ENCODE assay signal across 11 mouse cellular contexts in the genomic region with DNA sequence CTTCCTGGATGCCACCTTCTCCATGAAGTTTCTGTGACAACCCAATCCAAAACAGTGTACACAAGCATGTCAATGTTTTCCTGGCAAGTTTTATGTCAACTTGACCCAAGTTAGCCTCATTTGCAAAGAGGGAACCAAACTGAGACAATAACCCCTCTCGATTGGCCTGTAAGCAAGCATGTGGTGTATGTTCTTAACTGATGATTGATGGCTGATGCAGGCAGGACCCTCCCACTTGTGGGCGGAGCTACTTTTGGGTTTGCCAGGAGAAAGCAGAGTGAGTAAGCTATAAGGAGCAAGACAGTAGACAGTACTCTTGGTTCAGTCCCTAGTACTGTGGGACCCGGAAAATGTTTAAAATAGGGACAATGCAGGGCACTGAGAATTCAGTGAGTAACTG. TPM values are rescaled to one million over a fixed set of nuclear protein-coding genes. Genes with fewer than 3 reads are reported as not detected.
DNase-seq lines count a peak whose midpoint lies in the region; ATAC-seq and TF ChIP-seq lines count a peak whose summit lies in the region.
"Had no signal": no experiment of that assay in that cellular context is flagged by ENCODE, and none has a peak within 500 bp of the region (broad histone marks: within the 10 kb centered on the region; RNA-seq: fewer than 3 reads in every experiment).

No protein-coding gene starts in this region.

- TF ChIP-seq CTCF in kidney, postnatal 0 days (IDR thresholded peaks at IDR 0.05; ENCODE audit: low read depth) = no peak
- TF ChIP-seq CTCF in liver, postnatal 0 days (IDR thresholded peaks at IDR 0.05; ENCODE audit: low read depth) = no peak

- peak; percentile 21 for DNase-seq in kidney, postnatal 0 days (ENCODE audit: low spot score)
- DNase-seq in kidney, adult 9 months = no peak
- peak; percentile 71 for DNase-seq in ES-CJ7 (ENCODE audit: low read depth, low spot score)
- peak; percentile 11 for DNase-seq in embryo, embryonic 11.5 days (ENCODE audit: low read depth, low spot score)
- DNase-seq in liver, postnatal 0 days = peak; percentile 84
- no peak for DNase-seq in right cerebral cortex, adult 2 months (ENCODE audit: low spot score in 2 of 2)
- no peak for DNase-seq in layer of hippocampus, adult 9-11 months

- 62% methylated on average over 3 of the region's 3 CpGs for WGBS in kidney, postnatal 0 days
- WGBS in liver, postnatal 0 days (ENCODE audit: insufficient replicate concordance) = 42% methylated on average over 3 of the region's 3 CpGs
- 65% methylated on average over 3 of the region's 3 CpGs for WGBS in forebrain, embryonic 12.5 days

- no peaks in the 10 kb centered on the region for H3K27me3 ChIP-seq in kidney, postnatal 0 days (ENCODE audit: insufficient read depth, low read length)
- H3K27me3 ChIP-seq in liver, postnatal 0 days (ENCODE audit: insufficient read depth, low read length) = no peaks in the 10 kb centered on the region
- no peaks in the 10 kb centered on the region for H3K27me3 ChIP-seq in forebrain, embryonic 12.5 days
- H3K27me3 ChIP-seq: neural tube, embryonic 12.5 days had no signal

- no peak overlapping the region for H3K4me3 ChIP-seq in kidney, postnatal 0 days (replicated peaks; ENCODE audit: low read depth, low read length)
- no peak overlapping the region for H3K4me3 ChIP-seq in liver, postnatal 0 days (ENCODE audit: low read depth, low read length)
- no peak overlapping the region for H3K4me3 ChIP-seq in forebrain, embryonic 12.5 days (replicated peaks)
- H3K4me3 ChIP-seq: neural tube, embryonic 12.5 days had no signal

- no peak for ATAC-seq in kidney, postnatal 0 days (replicated peaks; ENCODE audit: low FRiP score, low read depth)
- peak; percentile 94 for ATAC-seq in liver, postnatal 0 days
- ATAC-seq in forebrain, embryonic 12.5 days (ENCODE audit: low FRiP score) = no peak

- no peak overlapping the region for H3K9ac ChIP-seq in kidney, postnatal 0 days (ENCODE audit: low read depth, low read length)
- H3K9ac ChIP-seq in liver, postnatal 0 days (replicated peaks) = no peak overlapping the region
- no peak overlapping the region for H3K9ac ChIP-seq in forebrain, embryonic 12.5 days
- H3K9ac ChIP-seq: neural tube, embryonic 12.5 days had no signal

- no peak for TF ChIP-seq EP300 in liver, postnatal 0 days (IDR thresholded peaks at IDR 0.05; ENCODE audit: low read depth)

- no peaks in the 10 kb centered on the region for H3K36me3 ChIP-seq in kidney, postnatal 0 days (ENCODE audit: insufficient read depth, low read length)
- H3K36me3 ChIP-seq in liver, postnatal 0 days (replicated peaks; ENCODE audit: insufficient read depth, low read length) = no peaks in the 10 kb centered on the region
- no peaks in the 10 kb centered on the region for H3K36me3 ChIP-seq in forebrain, embryonic 12.5 days (replicated peaks)
- H3K36me3 ChIP-seq: neural tube, embryonic 12.5 days had no signal

- no peaks in the 10 kb centered on the region for H3K4me1 ChIP-seq in kidney, postnatal 0 days (replicated peaks; ENCODE audit: insufficient read depth, low read length)
- H3K4me1 ChIP-seq in liver, postnatal 0 days (ENCODE audit: insufficient read depth) = peaks cover 5% of the 10 kb centered on the region; the same call in 1 of the 2 replicates
- no peaks in the 10 kb centered on the region for H3K4me1 ChIP-seq in forebrain, embryonic 12.5 days
- H3K4me1 ChIP-seq: neural tube, embryonic 12.5 days had no signal

- no peak overlapping the region for H3K27ac ChIP-seq in kidney, postnatal 0 days
- H3K27ac ChIP-seq in liver, postnatal 0 days (ENCODE audit: low read depth) = peak overlapping the region; percentile 67
- no peak overlapping the region for H3K27ac ChIP-seq in forebrain, embryonic 12.5 days
- H3K27ac ChIP-seq: neural tube, embryonic 12.5 days had no signal

- H3K9me3 ChIP-seq in kidney, postnatal 0 days (replicated peaks; ENCODE audit: low read length) = no peaks in the 10 kb centered on the region
- no peaks in the 10 kb centered on the region for H3K9me3 ChIP-seq in liver, postnatal 0 days (ENCODE audit: low read length)
- H3K9me3 ChIP-seq in forebrain, embryonic 12.5 days = no peaks in the 10 kb centered on the region
- H3K9me3 ChIP-seq: neural tube, embryonic 12.5 days had no signal

- no peak overlapping the region for H3K4me2 ChIP-seq in kidney, postnatal 0 days (ENCODE audit: low read length)
- no peak overlapping the region for H3K4me2 ChIP-seq in liver, postnatal 0 days (ENCODE audit: low read depth, low read length)
- H3K4me2 ChIP-seq in forebrain, embryonic 12.5 days = no peak overlapping the region
- H3K4me2 ChIP-seq: neural tube, embryonic 12.5 days had no signal

RNA-seq across cellular contexts. Expression of gene Cela2a, which starts 3.0 kb away (rescaled TPM):
- polyA plus RNA-seq in kidney, postnatal 0 days (2015; fragmentation: Nextera tagmentation; extraction: Ambion mirVana) = 0.18 TPM in 1 of 2 replicates, not detected in the other
- polyA plus RNA-seq in liver, postnatal 0 days (2015; fragmentation: Nextera tagmentation; extraction: Ambion mirVana) = 0.61 and 28.3 TPM in 2 replicates
- polyA plus RNA-seq in forebrain, embryonic 12.5 days (2016; fragmentation: Nextera tagmentation; extraction: Ambion mirVana) = not detected in 2 replicates
- polyA plus RNA-seq: neural tube, embryonic 12.5 days had no signal

RNA-seq across cellular contexts. Expression of gene Ctrc, which starts 23.2 kb away (rescaled TPM):
- not detected in 2 replicates for polyA plus RNA-seq in kidney, postnatal 0 days (2015; fragmentation: Nextera tagmentation; extraction: Ambion mirVana)
- polyA plus RNA-seq in liver, postnatal 0 days (2015; fragmentation: Nextera tagmentation; extraction: Ambion mirVana) = not detected in 2 replicates
- not detected in 2 replicates for polyA plus RNA-seq in forebrain, embryonic 12.5 days (2016; fragmentation: Nextera tagmentation; extraction: Ambion mirVana)
- polyA plus RNA-seq: cortical plate, adult 2 months; heart, postnatal 0 days; neural tube, embryonic 12.5 days had no signal

RNA-seq across cellular contexts. Expression of gene Casp9, which starts 29.6 kb away (rescaled TPM):
- polyA plus RNA-seq in kidney, postnatal 0 days (2015; fragmentation: Nextera tagmentation; extraction: Ambion mirVana) = 20.0 and 23.0 TPM in 2 replicates
- 6.3 and 7.4 TPM in 2 replicates for polyA plus RNA-seq in liver, postnatal 0 days (2015; fragmentation: Nextera tagmentation; extraction: Ambion mirVana)
- polyA plus RNA-seq in forebrain, embryonic 12.5 days (2016; fragmentation: Nextera tagmentation; extraction: Ambion mirVana) = 20.1 and 20.4 TPM in 2 replicates

RNA-seq across cellular contexts. Expression of gene Dnajc16, which starts 32.2 kb away (rescaled TPM):
- polyA plus RNA-seq in kidney, postnatal 0 days (2015; fragmentation: Nextera tagmentation; extraction: Ambion mirVana) = 4.8 and 5.2 TPM in 2 replicates
- polyA plus RNA-seq in liver, postnatal 0 days (2015; fragmentation: Nextera tagmentation; extraction: Ambion mirVana) = 2.7 TPM in 2 replicates
- polyA plus RNA-seq in forebrain, embryonic 12.5 days (2016; fragmentation: Nextera tagmentation; extraction: Ambion mirVana) = 6.5 and 6.7 TPM in 2 replicates

RNA-seq across cellular contexts. Expression of gene Efhd2, which starts 51.7 kb away (rescaled TPM):
- 48.3 and 51.3 TPM in 2 replicates for polyA plus RNA-seq in kidney, postnatal 0 days (2015; fragmentation: Nextera tagmentation; extraction: Ambion mirVana)
- 37.1 and 39.9 TPM in 2 replicates for polyA plus RNA-seq in liver, postnatal 0 days (2015; fragmentation: Nextera tagmentation; extraction: Ambion mirVana)
- polyA plus RNA-seq in forebrain, embryonic 12.5 days (2016; fragmentation: Nextera tagmentation; extraction: Ambion mirVana) = 75.3 and 90.6 TPM in 2 replicates

Comparison
In these comparisons a context has a peak if more than half of its experiments do, and no peak if none do; other contexts are left out.
1. DNase-seq: peak in kidney, postnatal 0 days (single experiment), ES-CJ7 (single experiment), embryo, embryonic 11.5 days (single experiment) and liver, postnatal 0 days (single experiment); none in kidney, adult 9 months (single experiment), right cerebral cortex, adult 2 months (0 of 2) and layer of hippocampus, adult 9-11 months (single experiment).